Mouse (Mus musculus): ENCODE measurements at regions not wholly inside any gene's neighbourhood (a gene's known extent, or its start where the extent isn't known, plus 50 kb on each side); places are given as distances from the start of the nearest gene placed in this dataset.

DNA sequence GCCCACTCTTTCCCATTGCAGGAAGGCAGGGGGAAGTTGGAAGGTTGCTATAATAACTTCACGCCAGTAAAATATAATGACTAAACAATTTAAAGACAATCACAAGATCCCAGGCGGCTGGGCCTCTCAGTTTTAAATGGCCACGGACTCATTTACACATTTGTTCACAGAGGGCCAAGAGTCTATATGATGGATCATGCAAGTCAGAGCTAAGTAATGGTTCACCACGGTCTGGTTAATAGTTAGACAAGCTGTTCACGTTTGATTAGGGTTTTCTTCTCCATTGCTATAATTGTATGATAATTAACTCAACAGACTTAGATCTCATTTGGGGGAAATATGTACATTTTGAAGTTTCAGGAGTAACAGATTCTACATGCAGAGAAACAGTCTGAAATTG, 170.0 kb downstream of the Ppargc1a start:
- DNase-seq: no peak

DNA sequence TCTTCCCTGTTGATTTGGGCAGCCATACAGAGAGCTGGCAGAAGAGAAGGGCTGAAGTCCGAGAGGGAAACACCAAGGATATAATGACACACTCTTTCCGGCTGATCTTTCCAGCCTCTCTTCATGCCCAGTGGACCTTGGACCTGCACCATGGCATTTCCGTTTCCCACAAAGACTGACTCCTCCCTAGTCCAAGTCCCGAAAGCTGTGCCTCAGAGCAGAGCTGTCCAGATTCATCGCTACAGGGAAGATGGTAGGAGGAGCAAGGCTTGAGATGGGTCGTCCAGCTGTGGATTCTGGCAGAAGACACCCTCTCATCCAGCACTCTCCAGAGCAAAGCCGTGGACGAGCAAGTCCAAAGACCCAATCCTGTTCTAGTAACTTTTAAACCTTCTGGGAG, 176.2 kb downstream of the Ppargc1a start:
- no peak for DNase-seq

DNA sequence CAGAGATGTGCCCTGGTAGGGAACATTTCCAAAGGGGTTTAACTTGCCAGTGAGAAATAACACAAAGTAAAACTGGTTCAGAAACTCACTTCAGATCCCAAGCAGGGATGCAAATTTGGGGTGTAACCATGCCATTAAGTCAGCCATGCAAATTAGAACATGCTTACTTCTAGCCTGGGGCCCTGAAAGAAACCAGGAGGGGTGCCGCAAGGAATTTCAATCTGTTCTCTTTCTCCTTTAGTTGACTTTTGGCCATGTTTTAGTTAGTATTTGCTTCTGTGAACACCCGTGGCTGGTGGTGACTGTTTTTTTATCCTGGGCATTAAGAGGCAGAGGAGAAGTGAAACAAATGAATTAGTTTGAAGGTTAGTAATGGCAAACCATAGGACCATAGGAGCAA, 179.8 kb downstream of the Ppargc1a start:
- DNase-seq: no peak

DNA sequence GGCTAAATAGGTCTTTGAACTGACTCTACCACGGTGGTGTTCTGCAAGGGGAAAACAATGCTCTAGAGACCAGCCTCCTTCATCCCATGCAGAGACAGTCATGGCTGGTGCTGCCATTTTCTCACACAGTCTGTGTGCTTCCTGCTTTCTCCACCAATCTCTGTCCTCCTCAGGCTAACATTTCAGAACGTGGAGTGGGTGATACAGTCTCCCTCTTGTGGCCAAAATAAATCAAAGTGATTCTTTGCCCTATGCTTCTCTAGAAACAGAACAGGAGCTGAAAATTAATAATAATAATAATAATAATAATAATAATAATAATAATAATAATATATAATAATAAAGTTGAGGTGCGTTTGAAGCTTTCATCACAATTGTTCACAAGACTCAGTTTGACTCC, 181.1 kb downstream of the Ppargc1a start:
- no peak for DNase-seq

DNA sequence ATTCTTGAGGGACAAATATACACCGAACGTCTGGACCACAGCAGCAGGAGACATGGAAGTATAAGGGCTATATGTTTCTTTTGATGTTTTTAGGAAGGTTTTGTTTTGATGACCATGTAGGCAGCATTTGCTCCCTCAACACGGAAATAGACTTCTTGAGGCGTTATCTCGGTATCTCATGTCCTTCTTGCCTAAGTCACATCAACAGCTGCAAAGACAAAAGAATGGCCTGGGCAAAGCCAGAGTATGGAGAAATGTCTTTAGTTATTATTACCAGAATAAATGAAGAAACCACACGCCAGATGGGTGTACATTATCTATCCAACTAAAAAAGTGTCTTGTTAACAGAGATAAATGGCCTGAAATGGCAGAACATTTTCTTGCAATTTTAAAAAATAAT, 183.2 kb downstream of the Ppargc1a start:
- DNase-seq: no peak

DNA sequence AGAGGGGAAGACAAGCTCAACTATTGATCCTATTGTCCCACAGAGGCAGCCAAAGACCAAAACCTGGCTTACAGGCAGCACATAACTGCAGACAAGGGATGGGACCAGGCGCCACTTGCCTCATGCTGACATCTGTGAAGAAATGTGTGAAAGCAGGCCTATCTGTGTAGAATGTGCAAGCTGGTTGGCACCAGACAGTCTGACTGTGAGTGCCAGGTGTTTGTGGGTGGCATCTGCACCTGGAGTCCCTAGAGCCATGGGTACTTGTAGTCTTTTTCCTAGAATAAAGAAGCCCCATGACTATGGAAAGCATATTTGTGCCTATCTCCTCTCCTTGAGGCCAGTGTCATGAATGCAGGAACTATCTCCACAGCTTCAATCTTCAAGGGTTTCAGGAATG, 208.4 kb downstream of the Ppargc1a start:
- DNase-seq: peak; percentile 63

DNA sequence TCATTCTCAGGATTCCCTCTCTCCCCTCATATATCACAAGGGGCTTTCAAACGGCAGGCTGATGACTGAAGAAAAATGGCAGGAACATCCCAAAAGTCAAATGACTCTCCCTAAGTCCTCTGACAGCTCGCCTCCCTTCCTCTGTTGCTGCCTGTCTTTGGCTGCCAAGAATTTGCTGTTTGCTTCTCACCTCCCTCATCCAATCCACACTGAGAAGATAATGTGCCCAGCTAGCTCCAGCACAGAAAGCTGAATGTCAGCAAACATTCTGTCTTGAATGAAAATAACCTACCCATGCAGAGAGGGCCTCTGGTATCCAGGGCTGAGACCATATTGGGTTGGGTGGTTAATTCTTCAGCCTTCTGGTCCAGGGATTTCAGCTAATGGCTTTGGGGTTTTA, 219.3 kb downstream of the Ppargc1a start:
- DNase-seq: peak; percentile 9

DNA sequence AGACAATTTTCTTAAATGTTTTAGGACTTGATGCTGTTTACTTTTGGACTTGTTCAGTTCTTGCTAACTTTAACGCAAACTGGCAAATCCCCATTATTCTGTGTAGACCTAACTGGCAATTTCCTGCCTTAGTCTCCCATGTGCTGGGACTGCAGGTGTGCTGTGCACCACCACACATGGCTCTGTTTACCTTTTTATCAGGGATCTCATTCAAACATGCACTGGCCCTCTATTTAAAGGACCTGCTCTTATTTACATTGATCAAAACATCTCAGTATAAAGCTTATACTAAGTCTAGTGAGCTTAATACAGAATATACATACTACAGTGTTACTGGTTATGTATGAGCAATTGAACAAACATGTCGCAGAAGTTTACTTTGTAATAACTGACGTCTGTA, 238.4 kb downstream of the Ppargc1a start:
- no peak for DNase-seq

DNA sequence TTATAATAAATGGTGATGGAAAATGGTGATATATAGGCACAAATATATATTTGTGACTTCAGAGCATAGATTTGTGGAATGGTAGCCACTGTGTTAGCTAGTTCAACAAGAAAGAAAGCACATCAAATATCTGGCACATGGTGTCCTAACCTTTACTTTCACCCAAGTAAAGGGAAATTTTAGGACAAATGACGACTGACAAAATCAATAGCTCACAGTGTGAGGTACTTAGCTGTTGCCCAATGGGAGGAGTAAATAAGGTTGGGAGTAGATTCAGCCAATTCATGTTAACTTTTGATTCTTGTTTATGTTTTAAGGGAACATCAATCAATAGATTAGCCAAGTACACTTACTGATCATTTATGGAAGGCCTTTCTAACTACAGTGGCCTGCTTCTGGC, 278.3 kb downstream of the Ppargc1a start:
- DNase-seq: no peak

DNA sequence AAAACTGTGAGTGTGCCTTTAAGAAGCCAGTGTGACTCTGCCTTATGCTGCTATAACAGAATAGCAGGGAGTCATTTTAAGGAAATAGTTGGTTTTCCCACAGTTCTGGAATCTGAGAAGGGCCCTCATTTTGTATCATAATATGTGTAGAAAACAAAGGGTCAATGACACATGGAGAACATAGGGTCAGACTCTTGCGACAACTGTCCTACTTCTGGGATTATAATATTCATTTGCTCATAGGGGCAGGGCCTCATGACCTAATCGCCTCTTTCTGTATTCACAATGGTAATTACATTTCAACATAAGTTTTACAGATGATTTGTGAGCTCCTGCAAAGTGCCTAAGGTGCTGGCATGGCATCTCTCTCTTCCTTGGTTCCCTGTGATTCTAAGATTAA, 279.3 kb downstream of the Ppargc1a start:
- no peak for DNase-seq

DNA sequence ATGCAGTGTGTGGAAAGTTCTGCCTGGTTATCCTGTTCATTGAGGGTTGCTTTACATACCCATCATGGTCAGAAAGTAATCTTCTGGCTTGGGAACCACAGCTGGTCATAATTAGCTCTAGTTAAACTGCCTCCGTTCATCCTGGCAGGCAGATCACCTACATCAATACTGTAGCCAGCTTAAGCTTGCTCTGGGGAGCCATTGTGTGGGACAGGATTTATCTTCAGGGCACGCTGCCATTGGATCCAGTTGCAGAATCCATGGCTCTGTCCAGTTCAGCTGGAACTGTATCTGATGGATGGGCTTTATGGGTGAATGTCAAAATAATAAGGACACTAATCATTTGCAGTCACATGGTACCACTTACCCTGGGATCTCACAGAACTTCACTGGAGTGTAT, 326.4 kb downstream of the Ppargc1a start:
- DNase-seq: no peak

DNA sequence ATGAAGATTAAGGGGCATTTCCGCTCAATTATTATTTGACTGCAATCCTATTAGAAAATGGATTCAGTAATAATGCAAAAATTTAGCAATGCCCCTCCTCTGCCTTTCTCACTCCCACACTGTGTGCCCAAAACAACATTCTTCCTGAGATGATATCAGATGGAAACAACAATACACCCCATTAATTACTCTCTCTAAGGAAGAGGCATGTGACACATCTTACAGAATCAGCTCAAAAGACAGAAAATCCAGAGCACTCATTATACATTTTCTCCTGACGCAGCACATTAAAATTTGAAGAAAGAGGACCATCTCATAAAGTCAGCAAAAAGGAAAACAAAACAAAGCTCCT, 333.5 kb downstream of the Ppargc1a start:
- DNase-seq: no peak

DNA sequence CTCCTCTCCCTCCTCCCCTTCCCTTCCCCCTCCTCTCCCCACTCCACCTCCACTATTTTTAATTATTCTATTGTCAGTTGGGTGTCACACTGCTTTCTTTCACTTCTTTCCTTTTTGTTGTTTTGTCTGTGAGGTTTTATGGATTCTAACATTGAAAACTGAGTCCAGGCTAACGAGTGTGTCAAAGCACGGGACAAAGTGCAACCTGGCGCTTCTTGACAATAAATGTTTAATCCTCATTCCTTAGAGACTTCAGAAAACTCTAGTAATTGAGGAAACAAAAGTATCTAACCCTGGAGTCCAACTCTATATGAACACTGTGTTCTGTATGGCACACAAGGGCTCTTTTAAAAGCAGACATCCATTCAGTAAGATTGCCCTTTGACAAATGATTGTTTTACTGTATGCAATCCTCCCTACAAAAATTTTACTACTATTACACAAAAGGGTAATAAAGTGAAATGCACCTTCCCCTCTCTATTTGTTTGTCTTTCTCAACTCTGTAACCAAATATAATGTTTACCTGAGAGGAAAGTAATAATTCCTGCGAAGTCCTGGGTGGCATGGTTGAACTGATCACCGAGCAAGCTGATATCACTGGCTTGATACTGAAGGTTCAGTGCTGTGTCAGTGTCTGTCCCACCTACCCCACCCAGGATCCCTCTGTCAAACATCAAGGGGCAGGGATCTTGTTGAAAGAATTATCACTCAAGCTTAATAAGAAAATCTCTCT, 334.1 kb downstream of the Ppargc1a start:
- no peak for DNase-seq

DNA sequence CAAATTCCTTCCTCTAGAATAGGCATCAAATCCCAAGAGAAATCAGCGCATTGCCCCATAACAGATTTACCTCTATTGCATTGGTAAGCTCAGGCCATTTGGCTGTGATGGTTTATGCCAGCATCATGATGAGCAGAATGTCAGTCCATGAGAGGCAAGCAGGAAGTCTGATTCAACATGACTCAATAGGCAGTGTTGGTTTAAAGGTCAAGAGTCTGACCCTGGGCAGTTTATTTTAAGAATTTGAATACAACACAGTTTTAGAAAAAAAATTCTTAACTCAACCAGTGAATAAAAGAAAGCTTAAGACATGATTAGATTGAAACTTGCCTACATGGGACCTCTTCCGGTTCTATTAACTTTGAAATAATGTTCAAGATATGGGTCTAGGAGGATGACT, 337.7 kb downstream of the Ppargc1a start:
- no peak for DNase-seq

DNA sequence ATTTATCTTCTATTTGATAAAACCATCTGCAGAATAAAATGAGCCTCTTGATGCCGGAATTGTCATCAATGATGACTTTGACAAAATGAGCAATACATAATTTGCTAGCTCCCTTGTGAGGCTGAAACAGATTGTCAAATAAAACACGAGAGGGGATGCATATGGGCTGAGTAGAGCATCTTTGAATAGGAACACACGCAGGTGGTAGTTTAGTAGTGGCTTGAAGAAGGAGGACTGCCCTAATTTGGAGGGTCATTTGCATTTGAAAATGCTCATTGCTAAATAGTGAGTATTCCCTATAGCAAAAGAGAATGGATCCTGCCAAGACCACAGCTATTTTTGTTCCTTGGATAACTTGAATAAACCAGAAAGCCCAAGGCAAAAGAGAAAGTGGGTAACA, 339.5 kb downstream of the Ppargc1a start:
- no peak for DNase-seq

DNA sequence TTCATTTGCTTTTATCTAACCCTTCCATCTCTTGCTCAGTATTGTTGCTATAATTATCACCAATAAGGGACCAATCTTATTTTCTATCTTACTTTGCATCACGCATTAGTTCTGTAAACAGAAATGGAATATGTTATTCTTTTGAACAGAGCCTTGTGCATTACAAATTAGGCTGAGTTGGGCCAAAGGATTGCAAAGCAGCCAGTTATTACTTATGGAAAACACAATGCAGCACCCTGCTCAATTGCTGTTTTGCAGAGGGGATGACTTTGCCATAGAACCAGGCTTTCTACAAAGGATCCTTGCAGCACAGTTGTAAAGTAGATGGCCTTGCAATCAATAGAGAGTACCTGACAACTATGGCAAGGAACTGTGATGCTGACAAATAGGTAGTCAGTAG, 364.3 kb downstream of the Ppargc1a start:
- no peak for DNase-seq

DNA sequence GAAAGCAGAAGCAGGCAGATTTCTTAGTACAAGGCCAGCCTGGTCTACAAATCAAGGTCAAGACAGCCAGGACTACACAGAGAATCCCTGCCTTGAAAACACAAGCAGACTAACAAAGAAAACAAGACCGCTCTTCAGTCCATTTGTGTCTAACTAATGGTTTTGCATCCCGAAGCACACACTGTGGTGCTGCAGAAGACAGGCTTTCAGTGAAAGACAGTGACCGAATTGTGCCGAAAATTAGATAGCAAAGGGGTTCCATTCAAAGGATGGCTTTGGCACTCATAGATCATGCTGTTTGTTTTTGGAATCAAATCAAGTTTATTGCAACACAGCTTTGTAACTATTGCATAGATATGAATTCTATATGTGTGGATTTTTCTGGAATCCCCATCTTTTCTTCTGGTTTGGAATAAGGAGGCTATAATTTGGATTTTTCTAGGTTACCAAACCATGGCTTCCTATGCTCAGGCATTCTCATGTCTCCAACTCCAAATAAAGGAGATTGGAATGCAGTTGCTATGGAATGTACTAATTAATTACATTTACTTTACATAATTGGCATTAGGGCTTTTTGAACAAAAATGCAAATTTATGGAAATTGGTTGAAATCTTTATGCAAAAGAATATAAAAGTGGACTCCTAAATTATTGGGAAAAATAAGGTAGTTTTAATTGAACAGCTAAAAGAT, 364.9 kb downstream of the Ppargc1a start:
- no peak for DNase-seq

DNA sequence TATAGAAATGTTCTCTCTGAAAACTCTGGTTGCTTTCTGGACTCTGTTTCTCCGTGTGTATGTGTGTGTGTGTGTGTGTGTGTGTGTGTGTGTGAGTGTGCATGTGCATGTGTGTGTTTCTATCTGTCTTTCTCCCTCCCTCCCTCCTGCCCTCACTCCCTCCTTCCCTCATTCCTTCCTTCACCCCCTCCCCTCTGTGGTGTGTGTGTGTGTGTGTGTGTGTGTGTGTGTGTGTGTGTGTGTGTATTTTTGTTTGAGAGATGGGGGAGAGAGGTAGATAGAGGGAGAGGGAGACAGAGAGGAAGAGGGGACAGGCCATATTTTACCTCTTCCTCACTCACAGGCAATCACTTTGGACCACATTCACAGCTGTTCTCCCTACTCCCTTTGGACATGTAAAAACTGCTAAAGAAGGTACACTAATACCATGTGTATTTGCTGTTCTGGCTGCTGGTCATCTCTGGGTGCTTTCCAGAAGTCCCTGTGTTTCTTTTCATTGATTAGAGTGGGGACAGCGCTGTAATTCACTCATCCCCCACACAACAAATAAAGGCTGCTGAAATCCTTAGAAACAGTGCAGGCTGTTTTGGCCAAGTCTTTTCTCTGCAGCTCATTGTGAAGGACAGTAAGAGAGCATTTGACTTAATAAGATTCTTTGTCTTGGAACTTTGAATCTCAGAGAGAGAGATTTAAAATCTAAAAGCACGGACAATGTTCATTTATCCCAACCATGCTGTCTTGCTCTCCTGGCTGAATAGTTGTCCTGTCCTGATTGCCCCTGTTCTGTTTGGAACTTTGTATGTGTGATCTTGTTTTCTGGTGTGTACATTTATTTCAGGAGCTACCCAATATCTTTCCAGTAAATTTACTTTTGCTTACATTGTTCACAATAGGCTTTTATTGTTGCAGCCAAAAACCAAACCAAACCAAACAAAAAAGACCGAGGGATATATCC, 370.9 kb downstream of the Ppargc1a start:
- no peak for DNase-seq

DNA sequence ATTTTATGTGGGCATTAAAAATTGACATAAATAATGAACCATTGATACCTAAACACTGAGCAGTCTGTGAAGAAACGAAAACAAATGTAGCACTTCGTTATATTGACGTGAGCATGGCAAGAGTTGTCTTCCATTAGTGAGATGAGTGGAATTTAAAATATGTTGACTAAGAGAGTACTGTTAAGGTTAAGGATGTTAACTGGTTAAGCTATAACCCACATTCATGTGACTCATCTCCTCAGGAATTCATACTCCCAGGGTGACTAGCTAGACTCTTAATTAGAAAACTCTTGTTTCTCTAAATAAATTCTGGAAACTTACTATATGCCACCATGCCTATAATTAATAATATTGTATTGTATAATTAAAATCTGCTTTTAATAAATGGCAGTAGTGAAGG, 376.9 kb downstream of the Ppargc1a start:
- DNase-seq: no peak

DNA sequence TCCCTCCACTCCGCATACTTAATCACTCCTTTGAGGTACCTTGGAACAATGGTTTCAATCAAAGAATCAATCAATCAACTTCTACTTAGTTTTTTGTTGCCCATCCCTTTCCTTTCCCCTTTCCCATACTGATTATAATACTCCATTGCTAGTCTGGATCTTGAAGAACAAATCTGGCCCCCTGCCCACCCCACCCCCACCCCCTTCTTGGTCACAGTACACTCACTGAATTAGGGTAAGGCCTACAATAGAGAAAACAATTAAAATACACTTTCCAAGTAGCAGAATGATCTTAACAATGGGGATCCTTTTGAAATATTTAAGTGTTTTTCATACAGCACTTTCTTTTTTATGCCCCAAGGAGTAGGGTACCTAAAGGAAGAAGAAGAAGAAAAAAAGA, 397.7 kb downstream of the Ppargc1a start:
- no peak for DNase-seq

DNA sequence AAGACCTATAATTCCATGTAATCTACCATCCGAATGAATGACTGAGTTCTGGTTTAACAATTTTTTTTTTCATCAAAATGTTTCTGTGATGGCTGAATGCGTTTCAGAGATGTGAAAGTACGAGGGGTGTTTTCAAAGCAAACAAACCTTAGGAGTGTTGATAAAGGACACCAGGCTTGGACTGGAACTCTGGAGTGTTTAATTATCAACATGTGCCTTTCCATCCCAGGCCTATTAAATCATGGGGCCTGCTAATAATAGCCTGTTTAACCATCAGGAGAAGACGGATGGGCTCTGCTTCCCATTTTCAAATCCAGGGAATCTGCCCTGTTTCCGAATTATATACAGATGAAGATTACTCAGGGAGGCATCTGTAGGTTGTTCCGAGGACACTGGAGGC, 399.3 kb downstream of the Ppargc1a start:
- no peak for DNase-seq

DNA sequence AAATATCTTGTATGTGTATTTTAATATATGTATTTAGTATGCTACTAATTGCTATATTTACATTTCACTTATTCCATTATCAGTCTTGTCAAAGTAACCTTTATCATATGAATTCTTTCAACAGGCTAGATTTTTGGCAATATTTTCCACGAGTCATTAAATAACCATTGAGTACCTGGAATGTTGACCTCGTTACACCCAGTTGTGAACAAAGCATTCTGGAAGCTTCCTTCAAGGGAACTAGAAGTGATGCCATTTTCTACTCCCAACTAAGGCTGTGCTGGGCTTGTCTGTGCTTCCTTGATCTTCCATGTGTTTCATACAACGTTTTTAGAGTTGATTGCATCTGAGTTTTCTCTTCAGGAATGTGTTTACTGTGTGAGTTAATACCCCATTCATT, 410.6 kb downstream of the Ppargc1a start:
- no peak for DNase-seq

DNA sequence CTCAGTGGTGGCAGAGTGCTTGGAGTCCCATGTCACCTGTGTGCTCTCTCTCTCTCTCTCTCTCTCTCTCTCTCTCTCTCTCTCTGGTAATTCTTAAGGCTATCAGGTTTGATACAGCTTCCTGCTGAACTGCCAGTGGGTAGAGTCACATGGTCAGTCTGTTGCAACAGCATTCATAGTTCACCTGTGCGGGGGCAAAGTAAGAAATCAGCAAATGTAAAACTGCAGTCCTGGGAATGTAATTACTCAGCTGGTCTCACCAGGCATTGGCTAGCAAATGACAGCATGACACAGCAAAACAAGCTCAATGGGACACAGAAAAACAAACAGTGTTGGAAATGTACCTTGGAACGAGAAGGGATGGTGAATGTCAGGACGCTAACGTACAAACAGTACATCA, 422.7 kb downstream of the Ppargc1a start:
- no peak for DNase-seq

DNA sequence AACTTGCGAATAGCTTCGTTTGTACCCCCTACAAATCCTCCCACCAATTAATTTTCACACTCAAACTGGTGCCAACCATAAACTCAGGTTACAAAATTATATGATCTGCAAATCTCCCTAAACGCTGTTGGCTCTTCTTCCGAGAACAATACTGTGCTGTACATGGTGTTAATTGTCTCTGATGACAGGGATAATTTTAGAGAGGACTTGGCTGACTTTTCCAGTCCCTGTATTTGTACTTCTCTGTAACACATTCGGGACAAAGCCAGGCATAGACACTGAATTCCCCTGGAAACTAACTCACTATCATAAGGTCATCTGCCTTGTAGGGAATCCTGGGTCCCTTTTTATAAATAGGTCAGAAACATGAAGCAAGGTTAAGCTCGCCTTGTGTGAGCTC, 442.4 kb downstream of the Ppargc1a start:
- DNase-seq: peak; percentile 9

Data from layer of hippocampus, adult 9-11 months (tissue).